Mouse (Mus musculus) urinary bladder, adult 2 months (tissue): ENCODE results near the gene Lekr1. TPM values are rescaled to one million over a fixed set of nuclear protein-coding genes. Genes with fewer than 3 reads are reported as not detected.

ENCODE experiments used
- DNase-seq: peaks from one replicate; pipeline ENCODE4 v3.0.0; 2022; ENCODE audit warnings: low spot score
- polyA plus RNA-seq: library from polyadenylated mRNA; depleted of rRNA; stranded (reverse); fragments of >200 nt; gene quantifications from 2 replicates; pipeline ENCODE4 v1.2.3, GENCODE M21; 2012; rRNA removed

Gene Lekr1
- polyA plus RNA-seq = 3.9 and 5.7 TPM in 2 replicates

DNA sequence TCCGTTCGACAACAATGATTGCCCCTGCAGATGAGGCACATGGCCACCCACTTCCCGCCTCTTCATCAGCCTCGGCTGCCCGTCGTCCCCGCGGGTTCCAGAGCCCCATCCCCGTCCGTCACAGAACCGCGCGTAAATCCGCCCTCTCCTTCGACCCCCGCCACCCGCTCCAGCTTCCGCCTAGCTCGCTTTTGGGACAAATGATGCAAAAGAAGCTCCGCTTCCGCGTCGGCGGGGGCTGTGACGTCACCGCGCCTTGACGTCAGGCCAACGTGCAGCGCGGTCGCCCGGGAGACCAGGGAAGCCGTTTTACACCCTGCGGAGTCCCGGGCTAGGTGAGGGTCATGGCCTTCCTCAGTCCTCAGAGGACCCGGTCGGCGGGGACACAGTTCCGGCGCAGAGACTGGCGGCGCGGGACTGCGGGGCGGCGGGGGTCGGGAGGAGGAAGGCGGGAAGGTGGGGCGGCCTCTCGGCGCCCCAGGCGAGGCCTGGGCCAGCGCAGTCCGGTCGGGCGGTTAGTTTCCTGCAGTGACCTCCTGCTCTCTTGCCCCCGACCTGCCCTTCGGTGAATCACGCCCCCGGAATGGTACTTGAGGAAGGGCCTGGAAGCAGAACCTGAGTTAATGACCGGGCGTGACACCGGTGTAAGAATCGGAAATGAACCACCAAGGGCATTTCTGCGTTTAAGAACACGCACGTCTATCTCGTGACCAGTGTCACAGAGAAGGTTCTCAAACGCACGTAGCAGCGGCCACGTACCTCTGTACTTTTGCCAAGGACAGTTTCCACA is at the start of gene Lekr1:
TSS of gene Lekr1 (plus strand) at position 252 of the 790 bp plus-strand sequence.
- DNase-seq = peak; percentile 88

DNA sequence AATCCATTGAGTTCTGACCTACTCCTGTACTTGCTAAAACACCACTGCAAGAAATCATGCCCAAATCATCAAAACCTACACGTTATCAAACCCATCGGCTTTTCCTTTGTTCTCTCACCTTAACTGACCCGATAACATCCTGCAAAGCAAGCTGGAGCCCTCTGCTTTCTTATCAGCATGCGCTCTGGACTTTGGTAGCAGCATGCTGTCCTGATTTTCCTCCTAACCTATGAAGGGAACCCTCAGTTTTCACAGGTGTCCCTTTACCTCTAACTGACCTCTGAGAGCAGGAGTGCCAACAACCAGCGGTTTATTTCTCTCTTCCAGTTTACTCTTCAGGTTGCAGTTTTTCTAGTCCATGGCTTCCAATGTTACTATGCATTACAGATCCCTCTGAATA is 48.5 kb upstream of the Lekr1 start:
- DNase-seq = no peak

DNA sequence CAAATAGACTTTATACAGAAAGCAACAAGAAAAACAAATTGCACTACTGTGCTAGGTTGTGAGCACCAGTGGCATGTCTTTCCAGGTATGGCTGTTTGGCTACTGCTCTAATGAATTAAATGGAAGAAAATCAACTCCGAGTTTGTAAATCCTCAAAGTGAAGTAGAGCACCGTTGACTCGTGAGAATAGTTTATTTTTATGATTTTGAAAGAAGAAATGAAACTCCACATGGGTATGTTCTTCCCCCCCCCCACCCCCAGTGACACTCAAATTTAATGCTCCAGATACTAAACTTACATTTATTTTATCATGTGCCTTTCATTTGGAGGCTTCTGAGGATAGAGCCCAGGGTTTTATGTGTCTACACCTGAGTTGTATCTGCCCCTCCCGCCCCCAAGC is 46.7 kb upstream of the Lekr1 start:
- DNase-seq = no peak

DNA sequence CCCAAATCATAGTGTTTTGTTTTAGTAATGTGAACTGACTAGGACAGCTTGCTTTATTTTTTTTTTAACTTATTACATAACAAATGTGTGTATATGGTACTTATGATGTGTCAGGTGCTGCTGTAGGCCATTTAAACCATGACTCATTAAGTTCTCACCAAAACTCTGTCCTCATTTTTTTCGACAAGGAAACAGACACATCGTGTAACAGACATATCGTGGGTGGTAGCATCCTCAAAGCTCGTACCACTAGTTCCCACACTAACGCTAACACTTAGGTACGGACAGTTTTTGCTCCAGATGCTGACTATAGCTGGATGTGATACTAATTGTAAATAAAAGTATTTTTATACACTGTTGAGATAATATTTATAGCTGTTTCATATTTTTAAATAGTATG is 43.0 kb upstream of the Lekr1 start:
- DNase-seq = no peak

DNA sequence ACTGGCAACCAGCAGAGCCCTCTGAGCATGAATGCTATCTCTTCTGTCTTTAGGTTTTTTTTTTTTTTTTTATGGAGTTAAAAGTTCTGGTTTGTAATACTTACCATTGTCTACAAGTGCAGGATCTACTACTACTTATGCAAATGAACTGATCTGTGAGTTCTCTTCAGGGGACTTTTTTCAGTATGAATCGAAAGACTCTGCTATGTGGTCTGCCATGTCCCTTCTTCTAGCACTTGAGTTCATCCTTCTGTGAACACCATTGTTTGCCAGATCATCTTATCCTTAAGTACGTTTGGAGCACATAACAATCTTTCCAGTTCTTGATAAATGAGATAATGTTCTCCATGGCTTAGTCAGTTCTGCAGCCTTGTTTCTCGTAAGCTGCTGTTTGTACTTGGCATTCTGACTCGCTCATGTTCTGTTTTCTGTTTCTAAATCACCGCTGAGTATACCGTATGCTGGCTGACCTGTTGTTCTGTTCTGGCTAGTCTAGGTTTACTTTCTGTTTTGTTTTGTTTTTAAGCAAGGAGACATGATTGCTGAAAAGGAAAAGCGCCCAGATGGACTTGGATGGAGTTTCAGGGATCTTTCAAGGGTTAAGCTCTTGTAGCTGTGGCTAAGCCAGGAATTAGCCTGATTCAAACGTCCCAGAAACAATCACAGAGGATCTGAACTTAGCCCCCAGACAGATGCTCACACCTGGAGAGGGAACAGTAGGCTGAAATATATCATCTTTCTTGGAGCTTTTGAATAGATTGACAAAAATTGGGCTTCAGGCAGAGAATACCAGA is 40.3 kb upstream of the Lekr1 start:
- DNase-seq = no peak

DNA sequence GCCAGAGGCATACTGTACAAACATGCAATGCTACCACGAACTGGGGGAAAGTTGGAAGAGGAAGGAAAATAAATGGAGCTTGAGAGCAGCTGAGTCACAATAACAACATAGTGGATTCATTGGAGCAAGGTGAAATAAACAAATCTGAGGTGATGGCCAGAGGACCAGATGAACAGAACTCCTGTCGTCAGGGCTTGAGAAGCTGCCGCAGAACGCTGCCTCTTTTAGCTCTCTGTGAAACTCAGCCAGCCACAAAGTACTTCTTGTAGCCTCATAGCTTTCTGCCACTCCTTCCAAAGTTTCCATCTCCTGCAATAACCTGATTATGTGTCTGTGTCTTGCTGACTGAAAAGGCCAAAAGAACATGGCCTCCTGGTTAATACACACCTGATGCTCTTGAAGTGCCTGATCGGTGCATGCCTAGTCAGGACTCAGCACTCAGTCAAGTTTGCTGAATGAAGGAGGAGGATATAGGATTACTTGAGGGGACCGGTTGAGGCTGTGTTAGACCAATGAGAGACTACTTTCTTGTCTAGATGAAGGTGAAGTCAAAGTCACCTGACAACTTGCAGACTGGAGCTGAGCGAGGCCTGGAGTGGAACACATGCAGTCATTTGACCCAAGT is 39.6 kb upstream of the Lekr1 start:
- DNase-seq = no peak

DNA sequence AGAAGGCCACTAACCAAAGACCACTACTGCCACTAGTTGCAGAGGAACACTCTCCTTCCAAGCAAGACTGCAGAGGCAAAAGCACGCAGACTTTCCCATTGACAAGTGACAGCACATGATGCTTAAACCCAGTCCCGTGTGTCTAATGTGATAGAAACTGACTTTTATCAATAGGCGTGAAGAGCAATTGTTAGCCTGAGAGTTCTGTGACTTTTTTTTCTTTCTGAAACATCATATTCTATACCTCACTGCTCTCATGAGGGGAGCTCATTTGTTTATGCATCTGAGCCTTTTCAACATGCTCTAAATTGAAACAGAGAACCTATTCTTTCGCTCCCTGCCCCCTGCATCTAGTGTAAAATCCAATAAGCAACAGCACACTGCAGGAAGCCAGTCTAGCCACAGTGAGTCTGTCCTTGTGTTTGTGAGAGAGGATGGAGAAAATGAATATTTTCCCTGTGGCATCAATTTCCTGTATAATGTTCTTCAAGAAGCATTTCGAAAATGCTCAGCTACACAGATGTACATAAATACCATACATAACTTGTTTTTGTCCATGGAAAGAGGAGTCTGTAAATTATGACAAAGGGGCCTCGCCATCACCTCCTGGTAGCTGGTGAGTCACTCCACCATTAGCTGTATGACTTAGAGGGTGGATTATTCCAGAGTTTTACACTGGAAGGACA is 38.9 kb upstream of the Lekr1 start:
- DNase-seq = no peak

DNA sequence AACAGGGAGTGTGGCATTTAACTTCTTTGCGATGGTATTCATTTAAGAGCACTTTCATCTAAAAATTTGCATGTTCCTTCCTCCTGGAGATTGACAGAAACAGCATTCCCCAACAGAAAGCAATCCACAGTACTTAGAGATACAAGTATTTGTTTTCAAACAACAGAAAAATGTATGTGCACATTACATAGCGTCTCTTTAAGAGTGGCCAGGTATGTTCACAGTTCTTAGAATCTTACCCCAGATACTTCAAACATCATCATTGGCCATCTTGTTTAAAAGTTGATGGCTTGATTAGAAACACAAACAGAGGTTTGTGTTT is 38.4 kb upstream of the Lekr1 start:
- DNase-seq = no peak

DNA sequence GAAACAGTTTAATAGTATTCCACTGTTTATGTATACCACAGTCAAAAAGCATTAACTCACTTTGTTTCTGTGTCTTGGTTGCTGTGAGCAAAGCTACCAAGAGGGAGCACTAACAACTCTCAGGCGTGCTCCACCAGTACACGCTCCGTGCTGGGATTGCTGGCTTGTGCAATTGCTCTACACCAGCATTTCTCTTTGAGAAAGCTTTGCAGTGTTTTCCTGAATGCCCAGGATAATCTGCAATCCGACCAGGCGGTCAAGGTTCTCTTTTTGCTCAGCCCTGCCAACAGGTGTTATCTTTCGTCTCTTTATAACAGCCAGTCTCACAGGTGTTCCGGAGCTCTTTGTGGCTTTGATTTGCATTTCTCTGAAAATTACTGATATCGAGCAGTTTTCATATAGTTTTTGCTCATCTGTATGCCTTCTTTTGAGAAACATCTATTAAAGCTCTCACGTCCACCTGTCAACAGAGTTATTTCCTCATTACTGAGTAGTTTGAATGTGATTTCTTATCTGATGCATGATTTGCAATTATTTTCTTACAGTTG is 36.4 kb upstream of the Lekr1 start:
- DNase-seq = no peak

DNA sequence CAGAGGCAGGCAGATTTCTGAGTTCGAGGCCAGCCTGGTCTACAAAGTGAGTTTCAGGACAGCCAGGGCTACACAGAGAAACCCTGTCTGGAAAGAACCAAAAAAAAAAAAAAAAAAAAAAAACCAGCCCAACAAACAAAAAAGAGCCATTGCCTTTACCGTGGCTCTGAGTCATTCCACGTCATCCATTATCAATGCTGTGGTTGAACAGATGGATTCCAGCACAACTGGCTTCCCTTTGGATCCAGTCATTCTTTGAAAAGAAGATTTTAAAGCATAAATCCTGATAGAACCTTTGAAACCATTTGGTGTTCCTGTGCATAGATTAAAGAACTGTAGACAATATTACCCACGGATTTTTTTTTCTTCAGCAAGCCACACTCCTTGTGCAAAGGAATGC is 32.4 kb upstream of the Lekr1 start:
- no peak for DNase-seq

DNA sequence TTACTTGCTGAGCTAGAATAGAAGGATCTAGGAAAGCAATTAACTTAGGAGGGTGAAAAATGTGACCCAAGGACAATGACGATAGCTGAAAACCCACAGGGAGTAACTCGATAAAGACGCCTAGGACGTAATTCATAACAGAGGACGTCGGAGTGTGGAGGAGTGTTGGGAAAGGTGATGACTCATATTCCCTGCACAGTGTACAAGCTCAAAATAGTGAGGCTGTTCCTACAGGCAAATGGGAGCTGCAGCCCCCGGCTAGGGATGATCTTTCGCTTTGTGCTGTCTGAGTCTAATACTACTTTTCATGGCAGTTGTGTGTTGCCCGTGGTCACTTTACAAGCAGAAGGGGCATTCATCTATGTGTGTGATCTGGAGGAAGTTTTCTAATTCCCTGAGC is 30.0 kb upstream of the Lekr1 start:
- DNase-seq = no peak

DNA sequence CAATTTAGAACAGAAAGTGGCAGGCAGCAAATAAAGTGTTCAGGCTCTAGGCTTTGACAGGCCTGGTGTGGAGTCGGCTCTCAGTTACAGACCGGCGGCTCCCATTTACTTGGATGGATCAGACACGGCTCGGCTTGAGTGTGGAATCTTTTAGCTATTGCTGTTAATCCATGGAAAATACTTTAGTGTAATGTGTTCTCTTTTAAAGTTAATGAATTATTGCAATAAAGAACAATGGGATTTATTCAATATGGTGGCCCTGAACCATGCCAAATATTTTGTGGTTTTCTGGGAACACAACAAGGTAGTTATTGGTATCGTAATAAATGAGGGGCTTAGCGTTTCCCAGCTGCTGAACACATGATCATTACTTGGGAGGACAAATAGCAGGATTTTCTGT is 28.7 kb upstream of the Lekr1 start:
- no peak for DNase-seq

DNA sequence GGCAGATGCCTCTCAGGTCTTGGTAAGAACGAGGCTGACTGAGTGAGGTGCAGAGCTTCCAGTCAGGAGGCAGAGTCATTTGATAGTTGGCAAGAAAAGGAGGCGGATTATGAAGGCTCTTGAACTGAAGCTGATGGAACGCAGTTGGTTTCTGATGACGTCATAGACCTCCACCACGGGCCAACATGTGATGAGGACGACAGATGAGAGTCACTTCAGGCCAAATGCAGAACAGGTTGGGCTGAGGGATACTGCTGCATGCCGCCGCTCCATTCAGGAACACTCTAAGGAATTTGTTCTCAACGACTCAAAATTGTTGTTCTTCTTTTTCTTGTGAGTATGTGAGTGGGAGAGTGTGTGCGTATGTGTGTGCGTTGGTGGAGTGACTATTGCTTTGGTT is 27.1 kb upstream of the Lekr1 start:
- DNase-seq = no peak

DNA sequence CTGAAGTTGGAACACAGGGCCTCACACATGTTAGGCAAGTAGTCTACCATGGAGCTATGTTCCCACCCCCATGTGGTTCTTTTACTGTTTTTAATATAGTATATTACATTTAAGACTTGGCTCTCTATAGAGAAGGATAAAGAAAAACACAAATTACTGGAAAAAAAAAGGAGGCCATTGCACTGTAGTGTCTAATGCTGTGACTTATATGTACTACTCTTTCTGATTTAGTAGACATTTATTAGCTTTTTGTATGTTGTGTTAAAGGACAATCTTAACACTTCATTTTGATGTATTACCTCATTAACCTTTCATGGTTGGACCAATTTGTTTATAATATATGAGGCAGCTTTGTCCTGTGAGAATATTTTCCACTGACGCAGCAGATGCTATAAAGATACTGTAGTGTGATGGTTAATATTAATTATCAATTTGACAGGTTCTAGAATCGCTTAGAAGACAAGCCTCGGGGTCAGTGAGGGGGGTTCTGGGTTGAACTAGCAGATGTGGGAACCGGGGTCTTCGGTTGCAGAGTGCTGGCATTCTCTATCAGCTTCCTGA is 26.5 kb upstream of the Lekr1 start:
- DNase-seq = no peak

DNA sequence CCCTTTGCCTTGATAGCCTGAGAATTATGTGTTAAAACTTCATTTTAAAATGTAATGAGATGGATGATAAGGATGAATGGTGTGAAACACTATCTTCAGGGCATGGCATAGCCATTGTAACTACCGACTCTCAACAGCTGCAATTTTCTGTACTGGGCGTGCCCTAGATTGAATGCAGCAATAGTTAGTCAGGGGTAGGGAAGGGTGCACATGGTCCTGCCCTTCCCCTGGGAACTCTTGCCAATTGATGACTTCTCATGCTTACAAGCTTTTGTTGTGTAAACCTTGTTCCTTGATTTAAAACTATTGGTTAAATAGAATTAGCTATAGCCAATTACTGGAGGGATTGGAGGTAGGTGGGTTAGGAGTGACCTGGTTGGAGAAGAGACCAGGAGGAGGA is 23.1 kb upstream of the Lekr1 start:
- DNase-seq = no peak

DNA sequence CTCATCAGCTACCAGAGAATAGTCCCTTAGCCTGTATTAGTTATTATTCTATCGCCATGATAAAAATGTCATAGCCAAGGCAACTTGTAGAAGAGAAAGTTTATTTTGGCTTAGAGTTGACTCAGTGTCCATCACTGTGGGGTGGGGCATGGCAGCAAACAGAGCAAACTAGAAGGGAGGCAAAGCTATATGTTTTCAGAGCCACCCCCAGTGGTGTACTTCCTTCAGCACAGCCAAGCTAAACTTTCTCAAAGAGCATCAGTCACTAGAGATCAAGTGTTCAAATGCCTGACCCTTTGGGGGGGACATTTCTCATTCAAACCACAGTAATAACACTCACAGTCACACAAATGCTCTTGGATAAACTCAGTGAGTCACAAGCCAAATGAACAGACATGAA is 22.4 kb upstream of the Lekr1 start:
- no peak for DNase-seq

DNA sequence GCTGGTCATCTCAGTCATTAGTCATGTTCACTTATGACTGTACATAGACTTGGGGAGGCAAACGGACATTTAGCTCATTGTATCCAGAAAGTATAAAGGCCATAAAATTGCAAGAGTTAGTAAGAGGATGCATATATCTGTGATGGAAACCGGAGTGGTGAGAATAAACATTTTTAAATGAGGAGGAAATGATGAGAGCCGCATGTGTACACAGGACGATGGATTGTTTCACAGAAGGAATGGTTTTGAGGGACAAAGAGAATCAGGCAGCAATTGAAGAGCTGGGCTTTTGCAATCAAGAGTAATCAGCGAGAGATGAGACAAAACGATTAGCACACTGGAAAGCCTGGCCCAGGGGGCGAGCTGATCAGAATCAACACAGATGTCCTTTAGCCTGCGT is 18.4 kb upstream of the Lekr1 start:
- no peak for DNase-seq

DNA sequence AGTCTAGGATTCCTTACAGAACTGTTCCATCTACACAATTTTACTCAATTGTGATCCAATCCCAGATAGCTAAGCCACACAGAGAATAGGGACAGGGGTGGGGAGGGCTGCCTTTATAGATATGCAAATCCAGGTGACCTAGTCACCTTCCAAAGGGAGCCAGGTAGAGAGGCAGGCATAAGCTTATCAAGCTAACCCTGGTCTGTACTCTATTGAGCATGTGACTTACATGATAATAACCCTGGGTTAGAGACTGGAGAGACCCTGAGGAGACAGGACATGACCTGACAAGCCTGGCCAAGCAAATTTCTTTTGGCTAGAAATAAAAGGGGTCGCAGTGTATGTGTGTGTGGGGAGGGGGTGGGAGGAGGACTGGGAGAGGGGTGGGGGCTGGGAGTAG is 17.1 kb upstream of the Lekr1 start:
- no peak for DNase-seq

DNA sequence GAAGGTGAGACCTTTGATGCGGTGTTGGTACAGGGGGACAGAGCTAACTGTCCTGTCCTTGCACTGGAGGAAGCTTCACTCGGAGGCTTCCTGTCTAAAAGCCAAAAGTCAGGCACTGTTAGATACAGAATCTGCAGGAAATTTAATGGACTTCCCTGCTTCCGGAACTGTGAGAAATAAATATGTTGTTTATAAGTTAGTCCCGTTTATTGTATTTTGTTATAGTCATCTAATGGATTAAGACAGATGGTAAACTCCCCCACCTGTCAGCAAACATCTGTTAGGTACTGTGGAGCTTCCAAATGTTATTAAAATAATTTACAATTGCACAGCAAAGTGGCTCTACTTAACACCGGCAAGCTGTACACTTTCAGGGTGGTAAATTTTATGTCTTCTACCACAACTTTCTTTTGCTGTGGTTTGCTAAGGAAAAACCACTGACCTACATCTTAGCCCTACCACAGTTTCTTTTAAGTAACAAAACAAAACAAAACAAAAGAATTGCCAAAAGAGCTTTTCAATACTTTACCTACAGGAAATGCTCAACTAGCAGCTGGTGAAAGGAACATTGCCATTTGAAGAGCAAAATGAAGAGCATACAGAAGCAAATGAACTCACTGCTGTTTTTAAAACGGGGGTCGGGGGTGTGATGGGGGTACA is 15.7 kb upstream of the Lekr1 start:
- no peak for DNase-seq

DNA sequence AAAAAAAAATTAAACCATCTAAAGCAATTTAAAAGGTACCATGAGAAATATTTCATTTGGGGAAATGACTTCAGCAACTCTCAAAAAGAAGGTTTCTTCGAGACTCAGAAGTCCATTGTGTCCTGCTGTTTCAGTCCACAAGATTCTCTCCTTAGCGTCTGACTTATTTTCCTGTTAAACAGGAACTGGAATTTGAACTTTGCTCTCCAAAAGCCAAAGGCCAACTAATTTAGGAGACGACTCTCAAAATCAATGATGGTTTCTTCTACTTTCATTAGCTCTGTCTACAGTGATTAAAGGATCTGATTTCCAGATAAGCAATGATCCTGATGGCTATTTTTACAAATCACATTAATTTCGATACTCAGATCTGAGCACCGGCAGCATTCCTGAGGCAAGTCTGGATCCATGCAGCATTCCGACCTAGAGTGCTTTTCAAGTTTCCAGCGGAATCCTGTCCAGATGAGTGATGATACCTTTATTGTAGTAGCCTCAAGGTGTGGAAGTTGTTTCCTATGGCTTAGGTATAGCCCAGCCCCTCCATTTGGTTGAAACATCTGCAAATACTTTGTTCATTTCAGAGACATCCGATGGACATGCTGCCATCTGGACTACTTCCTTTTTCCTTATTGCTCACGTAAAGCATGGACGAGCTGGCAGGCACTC is 11.4 kb upstream of the Lekr1 start:
- no peak for DNase-seq

DNA sequence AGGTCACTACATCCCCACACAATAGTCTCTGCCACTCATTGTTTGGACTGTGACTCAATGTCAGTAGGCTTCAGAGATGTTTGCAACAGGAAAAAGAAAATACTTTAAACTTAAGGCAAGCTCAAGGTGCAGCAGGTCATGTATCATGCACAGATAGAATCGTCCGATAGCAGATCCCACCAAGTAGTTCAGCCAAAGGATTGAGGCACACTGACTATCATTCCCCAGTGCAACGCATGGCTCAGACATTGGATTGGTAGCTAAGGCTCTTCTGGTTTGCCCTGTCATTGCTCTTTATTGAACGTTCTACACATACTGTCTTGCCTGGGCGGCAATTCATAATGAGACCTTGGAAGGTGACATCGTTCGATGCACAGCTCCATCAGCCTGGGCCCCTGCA is 9.6 kb upstream of the Lekr1 start:
- no peak for DNase-seq
